Mouse (Mus musculus) spleen, adult 2 months (tissue): ENCODE measurements at regions not wholly inside any gene's neighbourhood (a gene's known extent, or its start where the extent isn't known, plus 50 kb on each side); places are given as distances from the start of the nearest gene placed in this dataset.

Experiments used
- DNase-seq, 2 experiments: peaks; one replicate each; pipeline versions ENCODE4 v3.0.0 to v3.0.0-alpha.2; 2012 to 2021; ENCODE audit warnings: low spot score in 2 of 2, low read depth in 1 of 2
- H3K27ac ChIP-seq: fragments of 200-500 bp; 2 replicates; pipeline ENCODE4 v1.5.1; 2012; ENCODE audit warnings: low read length, inconsistent platforms; ENCODE audit not compliant: insufficient read depth
- H3K27me3 ChIP-seq: fragments of 200-500 bp; 2 replicates; pipeline ENCODE4 v1.6.1; 2012; ENCODE audit warnings: mild to moderate bottlenecking, moderate library complexity, low read length, inconsistent platforms; ENCODE audit not compliant: control insufficient read depth, insufficient read depth
- H3K36me3 ChIP-seq: fragments of 200-500 bp; 2 replicates; pipeline ENCODE4 v1.6.1; 2012; ENCODE audit warnings: mild to moderate bottlenecking, low read length, inconsistent platforms; ENCODE audit not compliant: control insufficient read depth, insufficient read depth
- H3K4me1 ChIP-seq: fragments of 200-500 bp; 2 replicates; pipeline ENCODE4 v1.6.1; 2011; ENCODE audit warnings: inconsistent platforms; ENCODE audit not compliant: control insufficient read depth, insufficient read depth, insufficient read length
- H3K4me3 ChIP-seq: fragments of 200-500 bp; 2 replicates; pipeline ENCODE4 v1.5.1; 2011; ENCODE audit warnings: mild to moderate bottlenecking, inconsistent platforms; ENCODE audit not compliant: insufficient read depth, insufficient read length; ENCODE audit errors: extremely low read depth
- CTCF ChIP-seq: fragments of 200-500 bp; IDR thresholded peaks from 2 replicates; pipeline ENCODE4 v1.5.1; 2011; ENCODE audit warnings: mild to moderate bottlenecking, inconsistent platforms; ENCODE audit not compliant: insufficient read depth, insufficient read length, insufficient replicate concordance; ENCODE audit errors: extremely low read depth
- POLR2A ChIP-seq: fragments of 200-500 bp; IDR thresholded peaks from 2 replicates; pipeline ENCODE4 v1.6.1; 2011; ENCODE audit warnings: low read depth, low read length, inconsistent platforms
- WGBS: fragments of 180-500 bp; shearing (Covaris S2); methylation state at CpG from one replicate; pipeline ENCODE4 v1.1.7; 2018; 5-methylcytosine and 5-hydroxymethylcytosine counted together

DNA sequence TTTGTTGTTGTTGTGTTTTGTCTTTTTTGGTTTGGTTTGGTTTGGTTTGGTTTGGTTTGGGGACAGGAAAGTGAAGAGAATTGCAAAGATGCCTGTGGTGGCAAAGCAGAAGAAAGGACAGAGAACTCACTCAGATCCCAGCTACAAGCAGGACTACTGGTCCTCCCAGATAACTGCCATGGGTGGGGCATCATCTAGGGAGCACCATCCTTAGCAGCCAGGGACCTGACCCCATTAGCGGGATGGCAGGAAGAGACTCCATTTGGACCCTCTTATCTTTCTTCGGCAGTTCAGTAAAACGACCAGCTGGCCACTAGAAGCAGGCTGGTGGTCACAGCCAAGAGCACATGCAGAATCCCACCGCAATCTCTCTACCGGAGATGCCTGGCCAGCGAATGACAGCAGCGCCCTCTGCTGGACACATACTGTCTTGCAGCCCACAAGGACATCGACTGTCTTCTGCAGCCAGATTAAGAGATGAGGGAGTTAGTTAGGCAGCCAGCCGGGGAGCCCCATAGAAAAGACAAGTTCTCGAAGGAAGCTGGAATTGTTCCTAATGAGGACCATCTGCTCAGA, 119.8 kb downstream of the Gm9195 start:
- H3K4me1 ChIP-seq, result no peaks in the 10 kb centered on the region
- H3K4me3 ChIP-seq, result no peak overlapping the region
- no peaks in the 10 kb centered on the region for H3K36me3 ChIP-seq
- TF ChIP-seq CTCF, result peak; percentile 69; the same call in 1 of the 2 replicates
- TF ChIP-seq POLR2A, result no peak
- 7% methylated on average over 10 of the region's 10 CpGs for WGBS
- peak in 1 of 2 experiments; percentile 33 for DNase-seq
- H3K27ac ChIP-seq, result no peak overlapping the region
- no peaks in the 10 kb centered on the region for H3K27me3 ChIP-seq

DNA sequence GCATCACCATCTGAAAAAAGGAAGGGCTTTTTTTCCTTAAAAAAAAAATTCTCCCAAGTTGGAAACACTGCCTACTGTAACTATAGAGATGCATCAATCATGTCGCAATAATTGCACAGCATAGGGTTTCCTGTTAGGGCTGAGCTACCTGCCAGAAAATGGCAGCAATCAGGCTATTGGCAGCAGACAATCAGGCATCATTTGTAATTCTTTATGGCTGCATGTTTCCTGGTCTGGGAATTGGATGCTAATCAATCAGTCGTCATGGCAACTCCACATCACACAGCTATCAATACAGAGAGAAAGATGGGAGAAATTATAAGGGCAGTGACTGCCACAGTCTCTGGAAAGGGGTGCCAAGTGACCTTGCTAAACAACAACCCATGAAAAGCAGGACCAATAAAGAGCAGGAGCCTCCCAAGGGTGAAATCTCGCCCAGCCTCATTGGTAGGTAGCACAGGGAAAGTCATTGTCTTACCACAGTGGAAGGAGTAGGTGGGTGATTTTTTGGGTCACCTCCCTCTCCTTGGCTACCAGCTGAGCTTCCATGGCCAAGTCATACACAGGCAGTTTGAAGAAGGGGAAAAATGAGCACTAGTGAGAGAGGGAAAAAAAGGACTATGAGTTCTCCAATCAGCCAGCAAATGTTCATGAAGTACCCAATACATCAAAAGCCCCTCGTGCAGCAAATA, 130.7 kb downstream of the Gm9195 start:
- Histone ChIP-seq H3K4me3 (no peak overlapping the region), H3K36me3 (no peaks in the 10 kb centered on the region), H3K4me1 (no peaks in the 10 kb centered on the region), H3K27me3 (no peaks in the 10 kb centered on the region), H3K27ac (no peak overlapping the region)
- DNase-seq, result no peak
- no peak for TF ChIP-seq CTCF
- no peak for TF ChIP-seq POLR2A
- WGBS, result 87% methylated on average over 4 of the region's 4 CpGs

DNA sequence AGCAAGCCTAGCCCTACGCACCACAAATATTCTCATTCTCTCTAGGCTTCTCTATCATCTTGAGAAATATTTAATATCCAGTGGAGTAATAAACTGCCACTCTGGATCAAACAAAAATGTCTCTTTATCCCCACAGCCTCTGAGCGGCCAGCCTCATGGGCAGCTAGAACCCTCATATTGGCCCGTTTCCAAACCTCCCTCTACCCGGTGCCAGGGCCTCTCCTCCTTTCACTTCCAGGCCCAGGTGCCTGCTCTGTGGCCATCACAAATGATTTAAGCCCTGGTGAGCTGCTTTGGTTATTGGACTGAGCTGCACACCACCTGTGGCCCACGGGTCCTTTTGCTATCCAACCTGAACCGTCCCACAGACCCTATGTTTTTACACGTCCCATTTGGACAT, 131.5 kb downstream of the Gm9195 start:
- 82% methylated on average over 7 of the region's 7 CpGs for WGBS
- no peak for TF ChIP-seq POLR2A
- TF ChIP-seq CTCF, result no peak
- Histone ChIP-seq H3K27ac (no peak overlapping the region), H3K4me3 (no peak overlapping the region), H3K36me3 (no peaks in the 10 kb centered on the region), H3K27me3 (no peaks in the 10 kb centered on the region), H3K4me1 (no peaks in the 10 kb centered on the region)
- no peak for DNase-seq

DNA sequence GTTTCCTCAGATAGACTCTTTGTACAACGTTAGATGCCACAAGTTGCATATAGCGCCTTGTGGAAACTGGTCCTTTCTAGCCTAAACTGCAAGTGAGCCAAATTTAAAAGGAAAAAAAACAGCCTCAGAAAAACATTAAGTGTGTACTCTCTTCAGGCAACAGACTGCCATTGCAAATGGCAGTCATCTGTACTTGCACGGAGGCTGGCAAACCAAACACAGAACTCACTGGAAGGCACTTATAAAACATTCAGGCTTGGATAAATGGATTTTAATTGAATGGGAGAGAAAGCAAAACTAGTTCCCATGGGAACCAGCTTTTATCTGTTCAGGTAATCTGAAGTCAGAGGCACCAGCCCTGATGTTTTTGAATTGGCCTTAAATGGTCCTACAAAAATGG, 133.7 kb downstream of the Gm9195 start:
- Histone ChIP-seq H3K27me3 (no peaks in the 10 kb centered on the region), H3K36me3 (no peaks in the 10 kb centered on the region), H3K4me1 (no peaks in the 10 kb centered on the region), H3K27ac (no peak overlapping the region), H3K4me3 (no peak overlapping the region)
- no peak for TF ChIP-seq CTCF
- no peak for TF ChIP-seq POLR2A
- 87% methylated on average over 3 of the region's 3 CpGs for whole genome bisulfite sequencing
- no peak for DNase-seq

DNA sequence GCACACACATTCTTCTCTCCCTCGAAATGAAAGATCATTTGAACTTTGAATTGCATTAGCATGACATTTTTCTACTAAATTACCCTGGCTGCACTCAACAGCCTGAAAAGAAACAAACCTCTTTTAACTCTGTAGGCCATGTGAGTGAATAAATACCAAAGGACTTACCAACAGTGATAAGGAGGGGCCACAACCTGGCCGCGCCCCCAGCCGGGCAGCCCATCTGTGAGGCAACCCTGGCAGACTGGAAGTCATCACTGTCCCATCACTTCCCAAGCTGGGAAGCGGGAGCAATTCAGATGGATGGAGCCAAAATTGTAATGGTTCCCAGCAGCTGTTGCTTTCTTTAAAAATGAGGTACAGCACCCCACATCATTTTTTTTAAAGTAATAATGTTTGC, 149.5 kb downstream of the Gm9195 start:
- Histone ChIP-seq H3K4me3 (no peak overlapping the region), H3K4me1 (no peaks in the 10 kb centered on the region), H3K36me3 (no peaks in the 10 kb centered on the region), H3K27me3 (no peaks in the 10 kb centered on the region), H3K27ac (no peak overlapping the region)
- WGBS, result 85% methylated on average over 5 of the region's 5 CpGs
- TF ChIP-seq POLR2A, result no peak
- TF ChIP-seq CTCF, result no peak
- no peak for DNase-seq

DNA sequence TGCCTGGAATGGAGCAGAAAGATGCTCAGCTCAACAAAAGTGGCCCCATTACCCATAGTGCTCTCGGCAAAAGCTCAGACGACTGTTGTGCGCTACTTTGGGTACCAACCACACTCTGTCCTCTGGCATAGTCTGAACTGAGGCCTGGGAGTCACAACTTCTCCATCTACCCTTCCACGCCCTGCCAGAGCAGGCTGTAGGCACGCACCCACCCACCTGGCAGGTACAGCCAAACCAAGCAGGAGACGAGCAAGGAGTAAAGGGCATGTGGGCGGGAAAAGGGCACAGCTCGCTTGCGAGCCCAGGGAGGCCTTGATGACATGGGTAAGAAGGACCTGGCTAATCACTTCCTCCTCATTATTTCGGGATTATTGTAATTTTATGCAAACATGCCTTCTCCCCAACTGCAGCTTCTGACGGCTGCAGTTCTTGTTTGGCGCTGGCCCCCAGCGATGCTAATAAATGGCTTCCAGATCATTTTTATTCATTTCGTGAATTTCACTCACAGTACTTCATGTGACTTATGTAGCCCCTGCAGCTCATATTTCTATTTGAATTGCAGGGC, 150.0 kb downstream of the Gm9195 start:
- no peaks in the 10 kb centered on the region for H3K4me1 ChIP-seq
- no peak overlapping the region for H3K27ac ChIP-seq
- WGBS, result 86% methylated on average over 14 of the region's 14 CpGs
- no peak for DNase-seq
- no peaks in the 10 kb centered on the region for H3K36me3 ChIP-seq
- no peaks in the 10 kb centered on the region for H3K27me3 ChIP-seq
- TF ChIP-seq CTCF, result no peak
- H3K4me3 ChIP-seq, result no peak overlapping the region

DNA sequence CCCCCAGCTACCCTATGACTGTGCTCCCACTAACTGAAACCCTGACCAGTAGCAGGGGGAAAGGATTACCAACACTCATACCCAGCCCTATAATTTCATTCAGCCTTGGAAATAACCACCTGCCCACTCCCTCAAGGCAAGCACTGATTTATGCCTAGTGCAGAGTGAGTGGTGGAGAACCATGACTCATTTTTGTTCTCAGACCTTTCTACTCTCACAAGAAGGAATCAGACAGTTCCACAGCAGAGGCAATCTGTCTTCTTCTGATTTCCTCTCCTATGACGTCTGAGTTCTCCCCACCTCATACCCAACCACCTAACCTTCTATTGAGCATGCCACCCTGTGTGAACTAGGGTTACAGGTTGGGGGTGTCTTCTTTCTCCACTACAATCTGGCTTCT, 153.6 kb downstream of the Gm9195 start:
- DNase-seq, result no peak
- H3K4me3 ChIP-seq, result no peak overlapping the region
- TF ChIP-seq CTCF (no peak), POLR2A (no peak)
- no peak overlapping the region for H3K27ac ChIP-seq
- no peaks in the 10 kb centered on the region for H3K36me3 ChIP-seq
- WGBS, result 54% methylated on average over 1 of the region's 1 CpGs
- H3K27me3 ChIP-seq, result no peaks in the 10 kb centered on the region
- no peaks in the 10 kb centered on the region for H3K4me1 ChIP-seq
